Mouse (Mus musculus): ENCODE data around the gene Podxl. TPM values are rescaled to one million over a fixed set of nuclear protein-coding genes. Genes with fewer than 3 reads are reported as not detected.

Gene Podxl
- 14.6 and 16.3 TPM in 2 replicates for polyA plus RNA-seq (2014; fragmentation: Nextera tagmentation; extraction: Ambion mirVana)

DNA sequence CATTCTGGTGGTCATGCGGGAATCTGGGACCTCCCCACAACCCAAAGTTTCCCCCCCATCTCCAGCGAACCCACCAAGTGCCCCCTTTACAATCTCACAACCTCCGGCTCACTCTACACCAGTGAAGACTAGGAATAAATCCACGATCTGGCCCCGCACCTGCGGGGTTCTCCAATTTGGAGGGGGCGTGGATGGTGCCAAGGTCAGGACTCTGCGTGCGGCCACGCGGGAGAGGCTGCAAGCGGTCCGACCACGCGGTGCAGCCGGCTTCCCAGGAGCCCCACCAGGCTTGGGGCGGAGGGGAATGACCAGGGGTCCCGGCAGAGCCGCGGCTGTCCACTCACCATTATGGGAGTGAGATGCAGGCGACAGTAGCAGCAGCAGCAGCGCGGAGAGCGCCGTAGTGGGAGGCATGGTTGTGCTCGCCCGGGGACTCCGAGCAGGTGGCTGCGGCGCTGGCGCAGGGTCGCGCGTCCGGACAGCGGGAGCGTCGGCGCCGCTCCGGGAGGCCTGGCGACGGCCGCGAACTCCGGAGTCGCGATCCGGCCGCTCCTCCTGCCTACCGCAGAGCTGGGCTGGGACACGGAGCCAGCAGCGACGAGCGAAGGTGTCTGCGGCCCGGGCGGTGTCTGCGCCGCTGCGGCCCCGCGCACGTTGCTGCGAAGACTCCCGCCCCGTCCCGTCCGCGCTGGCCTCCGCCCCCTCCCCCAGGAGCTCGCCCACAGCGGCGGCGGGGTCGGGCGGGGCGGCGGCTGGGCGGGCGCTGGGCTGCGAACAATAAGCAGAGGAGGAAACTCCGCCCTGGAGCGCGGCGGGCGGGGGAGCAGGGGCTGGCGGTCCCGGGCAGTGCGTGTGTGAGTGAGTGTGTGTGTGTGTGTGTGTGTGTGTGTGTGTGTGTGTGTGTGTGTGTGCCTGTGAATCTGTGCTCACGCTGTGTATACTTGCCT is at the start of gene Podxl:
Gene Podxl (minus strand): TSS at position 747 of the 947 bp plus-strand sequence.
- H3K4me1 ChIP-seq (ENCODE audit: control insufficient read depth in 2 of 2, insufficient read depth in 2 of 2, low read length in 2 of 2): peaks cover 7 to 18% of the 10 kb centered on the region in 2 experiments; a peak in 2 of 4 replicates

DNA sequence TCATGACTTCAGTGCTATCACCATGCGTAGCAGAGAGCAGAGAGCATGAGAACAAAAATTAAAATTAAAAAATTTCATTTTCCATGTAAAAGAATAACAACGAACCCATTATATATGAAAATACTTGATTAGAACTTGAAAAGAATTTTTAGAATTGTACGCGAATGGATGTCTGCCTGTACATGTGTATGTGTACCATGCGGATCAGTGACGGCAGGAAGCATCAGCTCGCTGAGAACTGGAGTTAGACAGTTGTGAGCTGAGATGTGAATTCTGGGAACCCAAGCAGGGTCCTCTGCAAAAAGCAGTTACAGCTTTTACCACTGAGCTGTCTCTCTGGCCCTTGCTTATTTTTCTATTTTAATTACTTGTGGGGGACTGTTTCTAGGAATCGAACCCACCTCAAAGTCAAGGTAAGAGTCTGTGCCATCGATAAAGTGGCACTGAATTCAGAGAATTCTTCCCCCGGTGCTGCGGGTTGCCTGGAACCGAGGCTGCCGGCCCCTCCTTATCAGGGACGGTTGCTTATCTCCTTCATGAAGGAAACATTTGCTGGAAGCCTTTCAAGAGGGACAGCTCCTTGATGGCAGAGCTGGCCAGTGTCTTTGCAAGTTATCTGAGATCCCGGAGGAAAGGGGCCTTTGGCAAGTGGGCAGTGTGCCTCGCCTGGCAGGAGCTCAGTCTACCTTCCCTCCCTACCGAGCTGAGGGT is 48.9 kb upstream of the Podxl start:
- Histone ChIP-seq H3K4me2 (ENCODE audit: low read length) (peak overlapping the region; percentile 30), H3K9me3 (ENCODE audit: control insufficient read depth, low read length) (no peaks in the 10 kb centered on the region), H3K9ac (ENCODE audit: low read length) (no peak overlapping the region), H3K36me3 (ENCODE audit: control insufficient read depth, insufficient read depth, low read length) (no peaks in the 10 kb centered on the region), H3K27me3 (ENCODE audit: control insufficient read depth, insufficient read depth, low read length) (no peaks in the 10 kb centered on the region), H3K27ac (replicated peaks in 1 of 2; ENCODE audit: control insufficient read depth in 1 of 2, insufficient read depth in 1 of 2, low read depth in 2 of 2, low read length in 2 of 2) (peak overlapping the region; percentile 37 to 45), H3K4me3 (ENCODE audit: control insufficient read depth in 1 of 2, insufficient read depth in 1 of 2, low read depth in 1 of 2, low read length in 2 of 2) (no peak overlapping the region), H3K4me1 (ENCODE audit: control insufficient read depth in 2 of 2, insufficient read depth in 2 of 2, low read length in 2 of 2) (peaks cover 25 to 30% of the 10 kb centered on the region in 2 experiments)
- ATAC-seq (ENCODE audit: insufficient number of reproducible peaks, insufficient read depth, low FRiP score, low read depth): no peak
- 31% methylated on average over 17 of the region's 17 CpGs for WGBS

More for the DNA sequence above, at the start of gene Podxl:
- no peaks in the 10 kb centered on the region for H3K36me3 ChIP-seq (ENCODE audit: control insufficient read depth, insufficient read depth, low read length)
- no peaks in the 10 kb centered on the region for H3K9me3 ChIP-seq (ENCODE audit: control insufficient read depth, low read length)
- H3K4me2 ChIP-seq (ENCODE audit: low read length): peak within 1 kb of the TSS; percentile 89
- H3K4me3 ChIP-seq (ENCODE audit: control insufficient read depth in 1 of 2, insufficient read depth in 1 of 2, low read depth in 1 of 2, low read length in 2 of 2): peak within 1 kb of the TSS; percentile 61 to 90
- WGBS: 1% methylated on average over 38 of the region's 91 CpGs
- peak within 1 kb of the TSS; percentile 76 for H3K9ac ChIP-seq (ENCODE audit: low read length)
- no peaks in the 10 kb centered on the region for H3K27me3 ChIP-seq (ENCODE audit: control insufficient read depth, insufficient read depth, low read length)
- peak; percentile 88 for ATAC-seq (ENCODE audit: insufficient number of reproducible peaks, insufficient read depth, low FRiP score, low read depth)
- H3K27ac ChIP-seq (replicated peaks in 1 of 2; ENCODE audit: control insufficient read depth in 1 of 2, insufficient read depth in 1 of 2, low read depth in 2 of 2, low read length in 2 of 2): peak within 1 kb of the TSS; percentile 59 to 67

DNA sequence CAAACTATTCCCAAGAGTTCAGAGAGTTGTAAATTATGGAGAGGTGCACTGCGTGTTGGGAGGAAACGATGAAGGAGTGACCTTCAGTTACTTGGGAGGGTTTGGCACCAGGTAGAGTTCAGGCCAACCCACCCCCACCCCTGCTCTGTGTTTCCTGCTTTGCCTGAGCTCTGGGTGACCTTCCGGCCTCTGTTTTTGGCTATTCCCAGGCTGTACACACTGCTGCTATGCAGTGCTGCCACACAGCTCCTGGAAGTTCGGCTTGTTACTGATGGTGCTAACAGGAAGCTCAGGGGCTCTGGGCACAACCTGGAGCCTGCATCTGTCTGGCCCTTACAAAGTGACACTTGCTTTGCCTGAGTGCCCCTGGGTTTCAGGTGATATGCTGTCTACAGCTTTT is 42.6 kb upstream of the Podxl start:
- H3K4me3 ChIP-seq (ENCODE audit: control insufficient read depth in 1 of 2, insufficient read depth in 1 of 2, low read depth in 1 of 2, low read length in 2 of 2): no peak overlapping the region
- H3K27ac ChIP-seq (replicated peaks in 1 of 2; ENCODE audit: control insufficient read depth in 1 of 2, insufficient read depth in 1 of 2, low read depth in 2 of 2, low read length in 2 of 2): no peak overlapping the region
- no peak overlapping the region for H3K9ac ChIP-seq (ENCODE audit: low read length)
- no peak for ATAC-seq (ENCODE audit: insufficient number of reproducible peaks, insufficient read depth, low FRiP score, low read depth)
- no peaks in the 10 kb centered on the region for H3K9me3 ChIP-seq (ENCODE audit: control insufficient read depth, low read length)
- 62% methylated on average over 4 of the region's 4 CpGs for WGBS
- no peak overlapping the region for H3K4me2 ChIP-seq (ENCODE audit: low read length)
- H3K27me3 ChIP-seq (ENCODE audit: control insufficient read depth, insufficient read depth, low read length): no peaks in the 10 kb centered on the region
- peaks cover 10 to 11% of the 10 kb centered on the region in 2 experiments for H3K4me1 ChIP-seq (ENCODE audit: control insufficient read depth in 2 of 2, insufficient read depth in 2 of 2, low read length in 2 of 2)
- no peaks in the 10 kb centered on the region for H3K36me3 ChIP-seq (ENCODE audit: control insufficient read depth, insufficient read depth, low read length)

DNA sequence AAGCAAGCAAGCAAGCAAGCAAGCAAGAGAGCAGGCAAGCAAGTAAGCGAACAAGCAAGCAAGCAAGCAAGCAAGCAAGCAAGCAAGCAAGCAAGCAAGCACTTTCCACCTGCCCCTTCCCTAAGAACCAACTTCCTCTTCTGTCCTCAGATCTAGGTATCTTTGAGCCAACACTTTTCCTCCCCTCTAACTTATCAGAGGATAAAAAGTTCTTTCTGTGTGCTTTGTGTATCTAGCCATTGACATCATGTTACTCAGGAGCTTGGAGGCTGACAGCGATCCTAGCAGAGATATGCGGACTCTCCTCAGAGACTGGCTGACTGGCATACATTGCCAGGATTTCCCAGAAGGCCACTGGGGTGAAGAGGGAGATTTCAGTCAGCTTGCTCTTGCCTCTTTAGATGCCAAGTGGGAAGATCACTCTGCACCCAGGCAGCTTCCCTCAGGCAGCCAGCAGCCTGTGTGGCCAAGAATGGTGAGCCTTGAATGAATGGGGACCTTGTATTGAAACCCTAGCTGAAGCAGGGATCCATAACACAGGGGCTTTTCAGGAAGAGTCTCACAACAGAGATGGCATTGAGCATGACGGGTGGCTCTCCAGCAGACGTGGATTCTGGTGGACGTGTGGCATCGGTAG is 41.0 kb upstream of the Podxl start:
- no peaks in the 10 kb centered on the region for H3K36me3 ChIP-seq (ENCODE audit: control insufficient read depth, insufficient read depth, low read length)
- WGBS: 82% methylated on average over 7 of the region's 7 CpGs
- H3K9me3 ChIP-seq (ENCODE audit: control insufficient read depth, low read length): no peaks in the 10 kb centered on the region
- ATAC-seq (ENCODE audit: insufficient number of reproducible peaks, insufficient read depth, low FRiP score, low read depth): no peak
- H3K27me3 ChIP-seq (ENCODE audit: control insufficient read depth, insufficient read depth, low read length): no peaks in the 10 kb centered on the region
- H3K9ac ChIP-seq (ENCODE audit: low read length): no peak overlapping the region
- no peak overlapping the region for H3K4me3 ChIP-seq (ENCODE audit: control insufficient read depth in 1 of 2, insufficient read depth in 1 of 2, low read depth in 1 of 2, low read length in 2 of 2)
- no peak overlapping the region for H3K4me2 ChIP-seq (ENCODE audit: low read length)
- H3K27ac ChIP-seq (replicated peaks in 1 of 2; ENCODE audit: control insufficient read depth in 1 of 2, insufficient read depth in 1 of 2, low read depth in 2 of 2, low read length in 2 of 2): no peak overlapping the region
- H3K4me1 ChIP-seq (ENCODE audit: control insufficient read depth in 2 of 2, insufficient read depth in 2 of 2, low read length in 2 of 2): peaks cover 19 to 24% of the 10 kb centered on the region in 2 experiments

DNA sequence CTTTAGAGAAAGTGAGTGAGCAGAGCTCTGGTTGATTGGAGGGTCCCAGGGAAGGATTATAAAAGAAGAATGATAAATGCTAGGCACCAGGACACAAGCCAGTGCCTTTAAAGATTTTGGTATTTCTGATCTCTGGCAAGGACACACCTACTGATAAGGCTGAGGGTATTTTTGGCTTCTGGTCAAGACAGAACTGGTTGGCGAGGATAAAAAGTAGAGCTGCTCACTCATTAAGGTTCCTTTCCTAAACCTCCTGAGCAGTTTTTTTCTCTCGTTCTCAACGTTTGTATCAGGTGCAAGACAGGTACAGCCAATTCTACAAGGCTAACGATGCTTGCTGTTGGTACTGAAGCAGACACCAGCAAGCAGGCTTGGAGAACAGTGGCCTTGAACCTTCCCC is 38.7 kb upstream of the Podxl start:
- ATAC-seq (ENCODE audit: insufficient number of reproducible peaks, insufficient read depth, low FRiP score, low read depth): no peak
- 53% methylated on average over 4 of the region's 4 CpGs for WGBS
- peaks cover 19 to 26% of the 10 kb centered on the region in 2 experiments for H3K4me1 ChIP-seq (ENCODE audit: control insufficient read depth in 2 of 2, insufficient read depth in 2 of 2, low read length in 2 of 2)
- H3K27me3 ChIP-seq (ENCODE audit: control insufficient read depth, insufficient read depth, low read length): no peaks in the 10 kb centered on the region
- H3K4me3 ChIP-seq (ENCODE audit: control insufficient read depth in 1 of 2, insufficient read depth in 1 of 2, low read depth in 1 of 2, low read length in 2 of 2): no peak overlapping the region
- H3K36me3 ChIP-seq (ENCODE audit: control insufficient read depth, insufficient read depth, low read length): no peaks in the 10 kb centered on the region
- no peaks in the 10 kb centered on the region for H3K9me3 ChIP-seq (ENCODE audit: control insufficient read depth, low read length)
- no peak overlapping the region for H3K27ac ChIP-seq (replicated peaks in 1 of 2; ENCODE audit: control insufficient read depth in 1 of 2, insufficient read depth in 1 of 2, low read depth in 2 of 2, low read length in 2 of 2)
- H3K4me2 ChIP-seq (ENCODE audit: low read length): no peak overlapping the region
- no peak overlapping the region for H3K9ac ChIP-seq (ENCODE audit: low read length)

DNA sequence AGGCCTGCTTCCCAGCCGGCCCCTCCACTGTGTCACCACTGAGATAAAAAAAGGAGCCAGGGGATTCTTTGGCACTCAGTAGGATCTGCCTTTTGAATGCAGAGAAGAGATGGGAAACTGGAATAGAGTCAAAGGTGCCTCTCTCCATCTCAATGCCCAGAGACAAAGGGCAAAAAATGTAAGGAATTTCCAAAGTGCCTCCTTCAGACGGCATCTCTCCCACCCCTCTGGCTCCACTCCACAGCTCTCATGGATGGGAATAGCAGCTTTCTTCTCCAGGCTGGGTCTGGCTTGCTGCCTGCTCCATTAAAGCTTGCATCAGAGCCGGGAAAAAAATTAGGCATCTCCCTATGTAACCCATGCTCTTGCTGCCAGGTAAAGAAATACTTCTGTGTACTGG is 37.4 kb upstream of the Podxl start:
- Histone ChIP-seq H3K4me2 (ENCODE audit: low read length) (no peak overlapping the region), H3K9ac (ENCODE audit: low read length) (no peak overlapping the region), H3K9me3 (ENCODE audit: control insufficient read depth, low read length) (no peaks in the 10 kb centered on the region), H3K27me3 (ENCODE audit: control insufficient read depth, insufficient read depth, low read length) (no peaks in the 10 kb centered on the region), H3K36me3 (ENCODE audit: control insufficient read depth, insufficient read depth, low read length) (no peaks in the 10 kb centered on the region), H3K4me3 (ENCODE audit: control insufficient read depth in 1 of 2, insufficient read depth in 1 of 2, low read depth in 1 of 2, low read length in 2 of 2) (no peak overlapping the region), H3K27ac (replicated peaks in 1 of 2; ENCODE audit: control insufficient read depth in 1 of 2, insufficient read depth in 1 of 2, low read depth in 2 of 2, low read length in 2 of 2) (peak overlapping the region; percentile 42 to 49; a peak in 2 of 4 replicates), H3K4me1 (ENCODE audit: control insufficient read depth in 2 of 2, insufficient read depth in 2 of 2, low read length in 2 of 2) (peaks cover 24 to 26% of the 10 kb centered on the region in 2 experiments)
- no peak for ATAC-seq (ENCODE audit: insufficient number of reproducible peaks, insufficient read depth, low FRiP score, low read depth)
- WGBS: 8% methylated on average over 3 of the region's 3 CpGs

DNA sequence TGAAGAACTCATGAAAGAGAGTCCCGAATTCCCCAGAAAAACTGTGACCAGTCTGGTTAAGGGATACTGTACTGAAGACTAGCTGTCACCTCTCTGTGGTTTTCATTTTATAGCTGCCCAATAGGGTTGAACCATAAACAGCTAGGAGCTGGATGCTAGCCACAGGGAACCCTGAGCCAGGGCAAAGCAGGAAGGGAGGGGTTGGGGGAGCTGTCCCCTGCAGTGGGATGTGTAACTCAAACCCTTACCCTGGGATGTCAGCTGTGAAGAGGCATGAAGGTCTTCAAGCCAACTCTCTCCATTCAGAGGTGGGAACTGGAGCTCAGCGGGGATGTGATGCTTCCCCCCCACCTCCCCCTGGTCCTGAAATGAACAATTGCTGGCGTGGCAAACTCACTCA is 36.1 kb upstream of the Podxl start:
- Histone ChIP-seq H3K36me3 (ENCODE audit: control insufficient read depth, insufficient read depth, low read length) (no peaks in the 10 kb centered on the region), H3K27ac (replicated peaks in 1 of 2; ENCODE audit: control insufficient read depth in 1 of 2, insufficient read depth in 1 of 2, low read depth in 2 of 2, low read length in 2 of 2) (no peak overlapping the region)
- ATAC-seq (ENCODE audit: insufficient number of reproducible peaks, insufficient read depth, low FRiP score, low read depth): no peak

More for the DNA sequence above, 36.1 kb upstream of the Podxl start:
- Histone ChIP-seq H3K4me1 (ENCODE audit: control insufficient read depth in 2 of 2, insufficient read depth in 2 of 2, low read length in 2 of 2) (peaks cover 24 to 26% of the 10 kb centered on the region in 2 experiments), H3K9ac (ENCODE audit: low read length) (no peak overlapping the region), H3K9me3 (ENCODE audit: control insufficient read depth, low read length) (no peaks in the 10 kb centered on the region), H3K4me3 (ENCODE audit: control insufficient read depth in 1 of 2, insufficient read depth in 1 of 2, low read depth in 1 of 2, low read length in 2 of 2) (no peak overlapping the region), H3K4me2 (ENCODE audit: low read length) (no peak overlapping the region), H3K27me3 (ENCODE audit: control insufficient read depth, insufficient read depth, low read length) (no peaks in the 10 kb centered on the region)
- 67% methylated on average over 3 of the region's 3 CpGs for WGBS

Measured in heart, embryonic 14.5 days (tissue).